Mouse (Mus musculus): ENCODE data around the gene Hist1h1d. TPM values are rescaled to one million over a fixed set of nuclear protein-coding genes. Genes with fewer than 3 reads are reported as not detected.
"Not testable (repeated sequence)": the region's sequence is repeated elsewhere in the genome, so short reads cannot be mapped to it uniquely, and the experiment has no call there.

Hist1h1d gene
- total RNA-seq, 2 experiments from 2014 or later: 1.2 to 2.3 TPM

DNA sequence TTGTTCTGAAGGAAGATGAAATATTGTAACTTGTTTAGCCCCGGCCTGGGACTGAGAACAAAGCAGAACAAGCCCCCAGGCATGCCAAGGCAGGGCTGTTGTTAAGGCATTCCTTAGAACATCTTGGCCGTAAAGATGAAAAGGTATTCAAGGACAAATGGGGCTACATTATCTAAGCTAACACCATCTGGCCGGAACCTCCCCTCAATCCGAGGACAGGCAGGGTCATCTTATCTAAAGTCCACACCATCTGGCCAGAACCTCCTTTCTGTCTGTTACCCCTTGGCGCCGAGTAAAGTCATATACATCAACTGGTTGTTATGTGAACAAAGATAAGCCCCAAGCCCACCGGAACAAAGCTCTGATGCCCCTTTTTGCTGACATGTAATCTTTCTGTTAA, 38.8 kb downstream of the Hist1h1d start:
- DNase-seq: not testable (repeated sequence)

GRCm38 (mm10) chr13:23592614-23593013, 39.6 kb downstream of the Hist1h1d start:
- DNase-seq: no peak

DNA sequence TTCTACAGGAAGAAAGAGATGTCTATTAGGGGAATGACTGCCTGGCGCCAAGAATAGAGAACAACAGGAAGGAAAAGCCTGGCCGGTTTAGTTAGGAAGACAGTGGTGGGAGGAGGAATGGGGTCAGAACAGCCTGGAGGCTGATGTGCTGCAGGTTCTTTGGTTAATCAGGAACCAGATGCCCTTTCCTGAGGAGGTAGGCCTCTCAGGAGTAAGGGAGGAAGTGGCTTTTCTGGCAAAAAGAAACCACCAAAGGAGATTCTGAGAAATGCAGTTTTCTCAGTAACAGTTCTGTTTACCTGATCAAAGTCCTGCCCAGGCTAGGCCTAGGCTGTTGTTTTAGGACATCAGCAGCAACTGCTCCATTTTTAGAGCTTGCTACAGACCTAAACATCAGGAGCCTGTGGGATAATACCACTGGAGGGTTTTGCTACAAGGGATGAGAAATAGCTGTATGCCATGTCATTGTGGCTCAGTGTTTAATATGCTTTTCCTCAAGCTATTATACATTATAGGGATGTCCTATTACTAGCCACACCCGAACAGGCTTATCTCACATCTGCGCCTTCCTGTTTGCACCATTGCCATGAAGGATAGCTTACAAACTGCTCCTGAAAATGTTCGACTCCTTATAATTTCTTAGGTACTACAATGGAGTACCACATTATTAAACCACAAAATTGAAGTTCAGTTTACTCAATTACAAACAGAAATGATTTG, 40.1 kb downstream of the Hist1h1d start:
- DNase-seq: no peak

DNA sequence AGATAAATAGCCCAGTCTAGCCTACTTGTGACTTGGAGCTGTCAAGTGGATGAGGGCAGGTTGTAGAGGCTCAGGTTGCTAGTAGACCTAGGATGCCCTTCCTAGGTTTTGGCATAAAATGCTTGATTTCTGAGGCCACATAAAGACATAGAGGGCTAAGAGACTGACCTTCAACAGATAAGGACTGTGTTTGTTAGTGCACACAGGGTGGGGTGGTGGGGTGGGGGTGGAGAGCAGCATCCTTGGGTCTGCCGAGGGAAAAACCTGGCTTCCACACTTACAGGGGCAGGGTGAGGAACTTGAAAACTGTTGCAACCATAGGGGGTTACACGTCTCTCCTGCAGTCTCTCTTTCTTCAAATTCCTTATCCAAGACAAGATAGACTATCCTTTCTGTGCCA, 42.1 kb downstream of the Hist1h1d start:
- DNase-seq: no peak

DNA sequence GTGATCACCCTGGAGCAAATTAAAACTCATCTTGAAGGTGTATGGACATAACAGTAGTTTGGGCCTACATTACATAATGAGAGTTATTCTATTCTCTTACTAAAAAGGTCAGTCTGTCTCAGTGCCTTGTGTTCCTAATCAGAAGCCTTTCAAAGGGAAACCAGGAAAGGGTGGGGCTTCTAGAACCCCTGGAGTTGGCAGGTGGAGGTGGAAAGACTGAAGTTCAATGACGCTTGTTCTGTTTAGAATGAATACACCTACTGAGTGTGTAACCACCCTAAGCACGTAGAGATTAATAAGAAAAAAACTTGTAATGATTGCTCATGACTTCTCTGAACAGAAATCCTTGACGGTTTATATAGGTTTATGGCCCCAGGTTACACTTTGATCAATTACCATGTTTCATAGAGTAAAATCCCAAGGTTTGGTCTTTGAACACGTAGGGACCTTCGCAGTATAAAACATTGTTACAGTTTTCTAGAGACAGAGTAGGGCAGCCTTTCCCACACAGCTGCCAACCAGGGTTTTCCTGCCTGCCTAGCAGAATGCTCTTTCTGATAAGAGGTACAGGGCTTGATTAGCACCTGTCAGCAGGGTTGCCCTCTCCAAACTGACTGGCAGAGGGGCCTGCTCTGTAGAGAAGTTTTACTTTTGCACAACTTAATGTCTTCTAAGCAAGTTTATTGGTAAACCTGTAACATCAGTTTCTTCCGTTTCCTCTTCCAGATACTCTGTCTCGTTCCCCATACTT, 42.7 kb downstream of the Hist1h1d start:
- no peak for DNase-seq

- peak; percentile 33 for DNase-seq
Measured at GRCm38 (mm10) chr13:23597957-23598356, 44.9 kb downstream of the Hist1h1d start.

- DNase-seq: no peak
Measured at GRCm38 (mm10) chr13:23603182-23603699, 50.2 kb downstream of the Hist1h1d start.

DNA sequence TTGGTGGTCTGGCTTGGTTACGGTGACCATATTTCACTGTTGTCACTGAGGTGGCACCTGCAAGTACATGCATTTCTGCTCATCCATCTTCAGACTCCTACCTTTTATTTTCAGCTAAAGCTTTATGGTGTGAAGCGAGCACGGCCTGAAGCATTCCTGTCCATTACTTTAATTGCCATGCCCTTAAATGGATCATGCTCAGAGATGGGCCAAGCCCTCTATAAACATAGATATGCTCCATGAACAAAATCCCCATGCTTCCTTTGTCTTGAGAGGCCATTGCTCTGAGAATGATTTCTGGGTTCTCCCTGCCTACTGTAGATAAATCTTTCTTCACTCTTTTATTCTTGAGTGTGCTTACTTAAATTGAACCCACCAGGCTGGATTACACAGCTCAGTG, 51.4 kb downstream of the Hist1h1d start:
- DNase-seq: no peak

DNA sequence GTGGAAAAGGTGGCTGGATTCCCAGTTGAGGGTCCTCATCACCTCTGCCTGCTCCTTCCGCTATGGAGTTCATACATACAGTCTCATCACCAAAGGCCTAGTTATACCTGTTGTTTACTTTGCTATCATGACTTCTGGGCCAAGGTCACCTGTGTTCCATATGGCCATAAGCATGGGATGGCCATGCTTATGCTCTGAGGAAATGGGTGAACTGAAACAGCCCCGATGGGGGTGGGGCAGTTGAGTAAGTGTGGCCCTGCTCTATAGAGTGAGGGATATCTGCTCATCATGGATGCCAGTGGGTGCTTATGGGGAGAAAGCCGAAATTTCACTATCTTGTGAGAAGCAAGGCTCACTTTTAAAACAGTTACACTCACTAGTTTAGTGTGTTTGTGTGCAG, 52.0 kb downstream of the Hist1h1d start:
- DNase-seq: no peak

- no peak for DNase-seq
Measured at GRCm38 (mm10) chr13:23609209-23609608, 56.1 kb downstream of the Hist1h1d start.

- no peak for DNase-seq
Measured at GRCm38 (mm10) chr13:23609844-23610243, 56.8 kb downstream of the Hist1h1d start.

Small RNAs within 50 kb of the gene (microRNA-seq; reads per million reads assigned to microRNA genes)
- 0 reads per million in 2 experiments for gene Gm44297 (ENCODE audit: borderline replicate concordance in 2 of 2)
- 0 reads per million in 2 experiments for gene Gm44359 (ENCODE audit: borderline replicate concordance in 2 of 2)
- 0 reads per million in 2 experiments for gene Gm44394 (ENCODE audit: borderline replicate concordance in 2 of 2)
- gene n-TStga1 (ENCODE audit: borderline replicate concordance in 2 of 2): 0 reads per million in 2 experiments

Other genes starting within 250 kb of the Hist1h1d start
- gene Zfp322a, start 184.1 kb upstream of the Hist1h1d start, total RNA-seq (2021): 10 to 100 TPM in 1 of 2 experiments, 1 to 10 TPM in 1; 8.8 to 10.3 TPM
- gene Abt1, start 129.4 kb upstream of the Hist1h1d start, total RNA-seq (2021): 1 to 10 TPM; 2.9 to 3.7 TPM
- gene Btn1a1, start 87.4 kb upstream of the Hist1h1d start, total RNA-seq (2021): not detected
- gene Btn2a2, start 64.4 kb upstream of the Hist1h1d start, total RNA-seq (2021): not detected
- gene Hist1h4h, start 22.2 kb upstream of the Hist1h1d start, total RNA-seq (2021): 100 to 1,000 TPM; 156 to 160 TPM
- gene Hist1h2af, start 19.4 kb upstream of the Hist1h1d start, total RNA-seq (2021): 10 to 100 TPM in 1 of 2 experiments, 1 to 10 TPM in 1; 9.5 to 14.9 TPM
- gene Hist1h3g, start 17.8 kb upstream of the Hist1h1d start, total RNA-seq (2021): 1 to 10 TPM; 2.0 to 3.9 TPM
- gene Hist1h2bh, start 9.9 kb upstream of the Hist1h1d start, total RNA-seq (2021): 1 to 10 TPM in 1 of 2 experiments, under 1 TPM in 1; 0.90 to 1.7 TPM
- 1 to 10 TPM; 5.0 to 6.6 TPM for gene Hist1h3f, start 9.2 kb upstream of the Hist1h1d start, total RNA-seq (2021)
- gene Hist1h4f, start 1.6 kb upstream of the Hist1h1d start, total RNA-seq (2021): 10 to 100 TPM; 15.2 to 26.3 TPM
- 10 to 100 TPM; 11.7 to 13.0 TPM for gene Hist1h3e, start 9.1 kb downstream of the Hist1h1d start, total RNA-seq (2021)
- 1 to 10 TPM in 1 of 2 experiments, under 1 TPM in 1; 0.54 to 2.5 TPM for gene Hist1h2ae, start 18.0 kb downstream of the Hist1h1d start, total RNA-seq (2021)
- 10 to 100 TPM; 24.4 to 24.5 TPM for gene Hist1h2bg, start 18.1 kb downstream of the Hist1h1d start, total RNA-seq (2021)
- gene Hist1h2bf, start 20.9 kb downstream of the Hist1h1d start, total RNA-seq (2021): 10 to 100 TPM; 10.4 TPM
- gene Hist1h2ad, start 21.1 kb downstream of the Hist1h1d start, total RNA-seq (2021): 1 to 10 TPM; 1.5 to 5.5 TPM
- 1 to 10 TPM; 3.4 to 3.8 TPM for gene Hist1h3d, start 22.5 kb downstream of the Hist1h1d start, total RNA-seq (2021)
- 10 to 100 TPM; 35.7 to 38.0 TPM for gene Hist1h4d, start 28.3 kb downstream of the Hist1h1d start, total RNA-seq (2021)
- 10 to 100 TPM; 18.0 to 18.2 TPM for gene Hist1h2be, start 67.9 kb downstream of the Hist1h1d start, total RNA-seq (2021)
- gene Hist1h1e, start 69.3 kb downstream of the Hist1h1d start, total RNA-seq (2021): 10 to 100 TPM; 40.0 to 45.3 TPM
- 1 to 10 TPM in 1 of 2 experiments, under 1 TPM in 1; 0.84 to 2.0 TPM for gene Hist1h2ac, start 130.7 kb downstream of the Hist1h1d start, total RNA-seq (2021)
- gene Hist1h2bc, start 130.9 kb downstream of the Hist1h1d start, total RNA-seq (2021): 10 to 100 TPM; 67.0 to 81.6 TPM
- not detected for gene Hist1h1t, start 142.6 kb downstream of the Hist1h1d start, total RNA-seq (2021)
- gene Hist1h4c, start 145.2 kb downstream of the Hist1h1d start, total RNA-seq (2021): 10 to 100 TPM; 53.1 to 63.8 TPM
- 10 to 100 TPM; 14.7 to 24.7 TPM for gene Hfe, start 157.6 kb downstream of the Hist1h1d start, total RNA-seq (2021)
- gene Hist1h1c, start 185.5 kb downstream of the Hist1h1d start, total RNA-seq (2021): 100 to 1,000 TPM; 156 to 159 TPM
- 1 to 10 TPM; 5.0 to 7.1 TPM for gene Hist1h3c, start 192.3 kb downstream of the Hist1h1d start, total RNA-seq (2021)
- 10 to 100 TPM in 1 of 2 experiments, 1 to 10 TPM in 1; 5.9 to 10.7 TPM for gene Hist1h2bb, start 193.5 kb downstream of the Hist1h1d start, total RNA-seq (2021)
- 10 to 100 TPM in 1 of 2 experiments, 1 to 10 TPM in 1; 9.5 to 11.0 TPM for gene Hist1h2ab, start 197.9 kb downstream of the Hist1h1d start, total RNA-seq (2021)
- 10 to 100 TPM in 1 of 2 experiments, 1 to 10 TPM in 1; 9.6 to 17.3 TPM for gene Hist1h3b, start 199.0 kb downstream of the Hist1h1d start, total RNA-seq (2021)
- 10 to 100 TPM in 1 of 2 experiments, 1 to 10 TPM in 1; 8.6 to 18.2 TPM for gene Hist1h4b, start 203.8 kb downstream of the Hist1h1d start, total RNA-seq (2021)
- 10 to 100 TPM in 1 of 2 experiments, 1 to 10 TPM in 1; 8.0 to 13.6 TPM for gene Hist1h4a, start 208.0 kb downstream of the Hist1h1d start, total RNA-seq (2021)
- 10 to 100 TPM; 10.2 to 14.0 TPM for gene Hist1h3a, start 209.1 kb downstream of the Hist1h1d start, total RNA-seq (2021)
- gene Hist1h1a, start 210.4 kb downstream of the Hist1h1d start, total RNA-seq (2021): 1 to 10 TPM; 5.3 to 7.9 TPM
- not detected for gene Trim38, start 216.7 kb downstream of the Hist1h1d start, total RNA-seq (2021)